8 mouse cellular contexts compared by ENCODE assay signal in genomic region chr10:61051993-61052613, GRCm38 (mm10). TPM values are rescaled to one million over a fixed set of nuclear protein-coding genes. Genes with fewer than 3 reads are reported as not detected.
DNase-seq lines count a peak whose midpoint lies in the region; ATAC-seq and TF ChIP-seq lines count a peak whose summit lies in the region.

No protein-coding gene starts in this region.

- H3K79me2 ChIP-seq in C2C12 (ENCODE audit: control insufficient read depth, insufficient read depth): no peaks in the 10 kb centered on the region

- WGBS in kidney, embryonic 15.5 days: 60% methylated on average over 14 of the region's 14 CpGs
- WGBS in liver, embryonic 14.5 days (ENCODE audit: insufficient replicate concordance): 49% methylated on average over 14 of the region's 14 CpGs
- 61% methylated on average over 14 of the region's 14 CpGs for WGBS in neural tube, embryonic 12.5 days

- peak; percentile 75 for DNase-seq in adipocyte (ENCODE audit: low spot score)
- peak; percentile 68 to 84 for DNase-seq in cerebellum, postnatal 4 days (ENCODE audit: low spot score in 2 of 2)
- DNase-seq in gastrocnemius, adult 8-10 months (ENCODE audit: low spot score in 2 of 2): peak; percentile 18 to 29
- peak; percentile 17 to 27 (median 22) for DNase-seq in liver, embryonic 14.5 days (ENCODE audit: low read depth in 3 of 3, low spot score in 3 of 3)
- peak; percentile 44 for DNase-seq in thymus, postnatal 0 days (ENCODE audit: low spot score)

- H3K4me3 ChIP-seq in C2C12 (ENCODE audit: insufficient read depth, poor library complexity, severe bottlenecking): no peak overlapping the region
- no peak overlapping the region for H3K4me3 ChIP-seq in kidney, embryonic 15.5 days (replicated peaks)
- H3K4me3 ChIP-seq in liver, embryonic 14.5 days (ENCODE audit: insufficient read depth in 1 of 2, low read depth in 2 of 2, low read length in 2 of 2): no peak overlapping the region
- H3K4me3 ChIP-seq in neural tube, embryonic 12.5 days: no peak overlapping the region

- no peak overlapping the region for H3ac ChIP-seq in C2C12 (ENCODE audit: control insufficient read depth, insufficient read length, low read depth)

- no peak overlapping the region for H3K27ac ChIP-seq in kidney, embryonic 15.5 days
- H3K27ac ChIP-seq in liver, embryonic 14.5 days: no peak overlapping the region
- H3K27ac ChIP-seq in neural tube, embryonic 12.5 days: no peak overlapping the region

- no peaks in the 10 kb centered on the region for H3K79me3 ChIP-seq in C2C12 (ENCODE audit: low read depth)

- H3K36me3 ChIP-seq in C2C12 (ENCODE audit: control insufficient read depth, insufficient read depth): no peaks in the 10 kb centered on the region
- no peaks in the 10 kb centered on the region for H3K36me3 ChIP-seq in kidney, embryonic 15.5 days
- H3K36me3 ChIP-seq in liver, embryonic 14.5 days (replicated peaks; ENCODE audit: control insufficient read depth, insufficient read depth, low read depth): no peaks in the 10 kb centered on the region
- no peaks in the 10 kb centered on the region for H3K36me3 ChIP-seq in neural tube, embryonic 12.5 days

- no peak overlapping the region for H3K4me2 ChIP-seq in kidney, embryonic 15.5 days
- no peak overlapping the region for H3K4me2 ChIP-seq in liver, embryonic 14.5 days (ENCODE audit: low read depth)
- no peak overlapping the region for H3K4me2 ChIP-seq in neural tube, embryonic 12.5 days (replicated peaks)

- 0 out of 2 replicates have a peak, but pooled peaks have one; percentile 33 for ATAC-seq in kidney, embryonic 15.5 days (replicated peaks; ENCODE audit: low FRiP score)
- ATAC-seq in liver, embryonic 14.5 days (ENCODE audit: insufficient read depth): no peak
- ATAC-seq in neural tube, embryonic 12.5 days (ENCODE audit: low FRiP score, low read depth): peak; percentile 63

- H3K27me3 ChIP-seq in C2C12 (ENCODE audit: control insufficient read depth, insufficient read depth, insufficient read length): peaks cover 24% of the 10 kb centered on the region
- H3K27me3 ChIP-seq in kidney, embryonic 15.5 days: peaks cover 14% of the 10 kb centered on the region
- no peaks in the 10 kb centered on the region for H3K27me3 ChIP-seq in liver, embryonic 14.5 days (ENCODE audit: control insufficient read depth, insufficient read depth, low read length)
- no peaks in the 10 kb centered on the region; the same call in 1 of the 2 replicates for H3K27me3 ChIP-seq in neural tube, embryonic 12.5 days (replicated peaks)

- no peaks in the 10 kb centered on the region for H3K4me1 ChIP-seq in kidney, embryonic 15.5 days
- no peaks in the 10 kb centered on the region for H3K4me1 ChIP-seq in liver, embryonic 14.5 days (replicated peaks; ENCODE audit: control insufficient read depth in 2 of 2, insufficient read depth in 2 of 2, low read length in 1 of 2)
- no peaks in the 10 kb centered on the region for H3K4me1 ChIP-seq in neural tube, embryonic 12.5 days

- 0 out of 2 replicates have a peak, but pooled peaks cover 4% of the 10 kb centered on the region for H3K9me3 ChIP-seq in kidney, embryonic 15.5 days (replicated peaks)
- H3K9me3 ChIP-seq in liver, embryonic 14.5 days (ENCODE audit: control insufficient read depth, low read length): no peaks in the 10 kb centered on the region
- peaks cover 9% of the 10 kb centered on the region; the same call in 1 of the 2 replicates for H3K9me3 ChIP-seq in neural tube, embryonic 12.5 days

- no peak for TF ChIP-seq EP300 in liver, embryonic 14.5 days (IDR thresholded peaks at IDR 0.05; ENCODE audit: low read depth)

- TF ChIP-seq CTCF in C2C12 (IDR thresholded peaks at IDR 0.05; ENCODE audit: control insufficient read depth, insufficient read depth, insufficient read length): peak; percentile 83
- peak; percentile 94 for TF ChIP-seq CTCF in liver, embryonic 14.5 days (IDR thresholded peaks at IDR 0.05; ENCODE audit: low read depth)

- no peak overlapping the region for H3K9ac ChIP-seq in kidney, embryonic 15.5 days
- no peak overlapping the region for H3K9ac ChIP-seq in liver, embryonic 14.5 days (replicated peaks)
- no peak overlapping the region for H3K9ac ChIP-seq in neural tube, embryonic 12.5 days

TF ChIP-seq in C2C12, 6 proteins besides CTCF, POLR2A, EP300 and RAD21:
- TF ChIP-seq CEBPB (IDR thresholded peaks at IDR 0.05; ENCODE audit: low read depth): no peak
- no peak for TF ChIP-seq FOSL1 (IDR thresholded peaks at IDR 0.05; ENCODE audit: insufficient read depth, low read length, poor library complexity, severe bottlenecking)
- no peak for TF ChIP-seq MYOG (IDR thresholded peaks at IDR 0.05; ENCODE audit: control insufficient read depth, extremely low read depth, insufficient read length)
- TF ChIP-seq MAX (IDR thresholded peaks at IDR 0.05): no peak
- no peak for TF ChIP-seq USF1 (IDR thresholded peaks at IDR 0.05; ENCODE audit: low read depth)
- TF ChIP-seq MYOD1 (IDR thresholded peaks at IDR 0.05; ENCODE audit: control insufficient read depth, insufficient read length, low read depth): no peak

RNA-seq across cellular contexts. Expression of gene Pcbd1, which starts 37.0 kb away (rescaled TPM):
- 0.28 TPM for polyA plus RNA-seq in C2C12 (2012; fragmentation: generic; extraction: Trizol)
- under 1 TPM in 2 of 4 experiments, not detected in 2; 0.34 to 0.70 TPM for total RNA-seq in gastrocnemius, adult 8-10 months (2022)
- polyA plus RNA-seq in kidney, embryonic 15.5 days (2015; fragmentation: Nextera tagmentation; extraction: Ambion mirVana): 144 and 153 TPM in 2 replicates
- 75.2 and 79.9 TPM in 2 replicates for polyA plus RNA-seq in liver, embryonic 14.5 days (2012; rRNA removed)
- 162 and 164 TPM in 2 replicates for polyA plus RNA-seq in liver, embryonic 14.5 days (2014; fragmentation: Nextera tagmentation; extraction: Ambion mirVana)
- 27.2 and 27.6 TPM in 2 replicates for polyA plus RNA-seq in neural tube, embryonic 12.5 days (2016; fragmentation: Nextera tagmentation; extraction: Ambion mirVana)
- 2.7 and 2.9 TPM in 2 replicates for polyA plus RNA-seq in thymus, postnatal 0 days (2015; fragmentation: Nextera tagmentation; extraction: Ambion mirVana)

Comparison
In these comparisons a context has a peak if more than half of its experiments do, and no peak if none do; other contexts are left out.
1. DNase-seq: peak in every context shown above with its lines; median percentile 76 in cerebellum, postnatal 4 days; 75 in adipocyte; 44 in thymus, postnatal 0 days; 24 in gastrocnemius, adult 8-10 months; 22 in liver, embryonic 14.5 days.